Mouse (Mus musculus): Measurements from ENCODE around the gene Dmrtc1c2. TPM values are rescaled to one million over a fixed set of nuclear protein-coding genes. Genes with fewer than 3 reads are reported as not detected.
"Not testable (repeated sequence)": the region's sequence is repeated elsewhere in the genome, so short reads cannot be mapped to it uniquely, and the experiment has no call there.

Dmrtc1c2 gene
- not detected in 2 replicates for polyA plus RNA-seq (2015; fragmentation: Nextera tagmentation; extraction: Ambion mirVana)

GRCm38 (mm10) chrX:102854516-102854915 is at the start of gene Dmrtc1c2:
Gene Dmrtc1c2 (minus strand): TSS chrX:102854616.
- not testable (repeated sequence) for H3K36me3 ChIP-seq; H3K9ac ChIP-seq; H3K9me3 ChIP-seq; H3K4me1 ChIP-seq; ATAC-seq (ENCODE audit: low FRiP score, low read depth); H3K27ac ChIP-seq; H3K27me3 ChIP-seq; H3K4me2 ChIP-seq (replicated peaks); H3K4me3 ChIP-seq
- no CpG with 5 or more reads among the region's 13 CpGs for whole genome bisulfite sequencing

DNA sequence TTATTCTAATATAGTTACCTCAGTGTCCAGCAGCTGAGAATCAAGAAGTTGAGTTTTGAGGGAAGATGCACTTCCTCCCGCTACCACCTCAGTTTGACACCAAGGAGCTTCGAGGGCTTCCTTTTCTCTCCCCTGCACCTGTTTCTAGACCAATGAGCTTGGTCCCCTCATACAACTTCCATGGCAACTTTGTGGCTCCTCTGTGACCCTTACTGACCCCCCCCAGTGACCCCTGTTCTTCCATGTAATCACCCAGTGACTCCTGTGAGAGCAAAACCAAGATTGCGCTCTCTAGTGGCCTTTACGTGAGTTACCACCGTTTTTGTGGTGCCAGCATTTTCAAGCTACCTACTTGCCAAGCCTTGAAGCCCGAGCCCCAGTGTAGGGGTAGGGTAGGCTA is 13.5 kb upstream of the Dmrtc1c2 start, which contains the start of gene 1700031F05Rik:
TSS of gene 1700031F05Rik (minus strand) at position 101 of the 400 bp plus-strand sequence.
- Histone ChIP-seq H3K27ac (no peak within 1 kb of the TSS), H3K27me3 (0 out of 2 replicates have a peak, but pooled peaks cover 2% of the 10 kb centered on the region), H3K36me3 (no peaks in the 10 kb centered on the region), H3K9ac (no peak within 1 kb of the TSS), H3K4me2 (replicated peaks) (no peak within 1 kb of the TSS), H3K4me1 (no peaks in the 10 kb centered on the region), H3K4me3 (no peak within 1 kb of the TSS), H3K9me3 (no peaks in the 10 kb centered on the region)
- ATAC-seq (ENCODE audit: low FRiP score, low read depth), result no peak
- 78% methylated on average over 6 of the region's 6 CpGs for WGBS

- Histone ChIP-seq H3K9ac (no peak overlapping the region), H3K27me3 (peaks cover 10% of the 10 kb centered on the region; the same call in 1 of the 2 replicates), H3K4me3 (no peak overlapping the region), H3K27ac (no peak overlapping the region), H3K9me3 (no peaks in the 10 kb centered on the region), H3K4me1 (no peaks in the 10 kb centered on the region), H3K36me3 (no peaks in the 10 kb centered on the region), H3K4me2 (replicated peaks) (no peak overlapping the region)
- no peak for ATAC-seq (ENCODE audit: low FRiP score, low read depth)
- 57% methylated on average over 4 of the region's 4 CpGs for WGBS
These were observed 42.1 kb downstream of the Dmrtc1c2 start for GRCm38 (mm10) chrX:102812311-102812710.

DNA sequence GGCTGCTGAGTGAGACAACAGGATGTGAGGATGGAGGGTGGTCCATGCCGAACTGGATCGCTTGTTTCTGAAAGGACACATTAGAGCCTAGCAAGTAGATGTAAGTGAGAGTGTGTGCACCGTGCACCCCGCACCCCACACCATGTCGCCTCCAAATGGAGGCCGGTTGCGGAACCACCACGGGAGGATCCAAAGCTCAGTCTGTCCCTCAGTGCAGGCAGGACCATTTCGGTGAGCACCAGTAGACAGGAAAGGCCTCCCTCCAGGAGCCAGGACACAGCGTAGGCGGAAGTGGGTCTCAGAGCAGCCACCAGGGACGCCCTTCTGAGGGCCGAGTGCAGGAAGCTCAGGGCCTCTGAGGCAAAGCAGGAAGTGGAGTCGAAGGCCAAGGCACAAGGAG is 51.8 kb downstream of the Dmrtc1c2 start, which contains the start of gene Dmrtc1c1:
TSS of gene Dmrtc1c1 (plus strand) at position 301 of the 400 bp plus-strand sequence.
- H3K36me3 ChIP-seq; H3K27me3 ChIP-seq; H3K4me3 ChIP-seq; H3K9ac ChIP-seq; ATAC-seq (ENCODE audit: low FRiP score, low read depth); H3K4me1 ChIP-seq; H3K9me3 ChIP-seq; H3K4me2 ChIP-seq (replicated peaks); H3K27ac ChIP-seq: not testable (repeated sequence)
- no CpG with 5 or more reads among the region's 14 CpGs for whole genome bisulfite sequencing

Other genes starting within 250 kb of the Dmrtc1c2 start
- gene Phka1, start 210.4 kb downstream of the Dmrtc1c2 start, polyA plus RNA-seq (2015; fragmentation: Nextera tagmentation; extraction: Ambion mirVana), result 14.6 and 16.2 TPM in 2 replicates
- not detected in 2 replicates for gene Gm3880, start 167.6 kb downstream of the Dmrtc1c2 start, polyA plus RNA-seq (2015; fragmentation: Nextera tagmentation; extraction: Ambion mirVana)
- not detected in 2 replicates for gene Gm9112, start 147.0 kb downstream of the Dmrtc1c2 start, polyA plus RNA-seq (2015; fragmentation: Nextera tagmentation; extraction: Ambion mirVana)
- gene Dmrtc1b, start 146.8 kb downstream of the Dmrtc1c2 start, polyA plus RNA-seq (2015; fragmentation: Nextera tagmentation; extraction: Ambion mirVana), result not detected in 2 replicates
- gene Dmrtc1c1, start 51.7 kb downstream of the Dmrtc1c2 start, polyA plus RNA-seq (2015; fragmentation: Nextera tagmentation; extraction: Ambion mirVana), result not detected in 2 replicates
- gene 1700031F05Rik, start 13.4 kb upstream of the Dmrtc1c2 start, polyA plus RNA-seq (2015; fragmentation: Nextera tagmentation; extraction: Ambion mirVana), result not detected in 2 replicates
- 0.87 and 1.3 TPM in 2 replicates for gene Dmrtc1a, start 54.1 kb upstream of the Dmrtc1c2 start, polyA plus RNA-seq (2015; fragmentation: Nextera tagmentation; extraction: Ambion mirVana)
- gene 1700011M02Rik, start 54.3 kb upstream of the Dmrtc1c2 start, polyA plus RNA-seq (2015; fragmentation: Nextera tagmentation; extraction: Ambion mirVana), result not detected in 2 replicates
- gene 1700018G05Rik, start 73.8 kb upstream of the Dmrtc1c2 start, polyA plus RNA-seq (2015; fragmentation: Nextera tagmentation; extraction: Ambion mirVana), result not detected in 2 replicates